Mouse (Mus musculus) lung, postnatal 0 days (tissue): ENCODE results near the gene Syce3.

ENCODE experiments used
- CTCF ChIP-seq: IDR thresholded peaks from 2 replicates; pipeline ENCODE4 v1.5.1; 2016; ENCODE audit warnings: antibody characterized with exemption, mild to moderate bottlenecking
- EP300 ChIP-seq: IDR thresholded peaks from 2 replicates; pipeline ENCODE4 v1.6.1; 2016; ENCODE audit warnings: antibody characterized with exemption, mild to moderate bottlenecking, control low read depth

DNA sequence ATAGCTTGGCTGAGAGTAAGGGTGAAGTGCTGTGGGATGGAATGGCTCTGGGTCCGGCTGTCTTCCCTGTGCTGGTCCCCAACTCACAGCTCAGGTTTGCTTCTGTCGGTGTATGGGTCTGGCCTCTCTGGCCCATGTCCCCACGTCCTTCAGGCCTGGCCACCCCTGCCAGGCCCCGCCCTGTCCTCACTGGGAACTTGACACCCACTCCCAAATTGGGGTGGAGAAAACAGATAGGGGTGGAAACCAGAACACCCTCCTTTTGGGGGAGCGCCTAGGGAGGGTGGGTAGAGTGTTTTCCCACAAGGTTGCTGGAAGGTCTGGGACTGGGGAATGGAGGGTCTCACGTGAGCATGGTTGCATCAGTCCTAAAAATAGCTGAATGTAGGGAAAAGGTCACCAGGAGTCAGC lies 15.4 kb upstream of the Syce3 start, which contains the start of gene Cpt1b:
- TF ChIP-seq CTCF, result no peak
- no peak for TF ChIP-seq EP300
